Mouse (Mus musculus) left cerebral cortex, adult 11 months (tissue): ENCODE results near the gene Snrpa1.
A peak's percentile ranks its signal among the peaks of the same experiment; 100 is the strongest.
"Not testable (repeated sequence)": the region's sequence is repeated elsewhere in the genome, so short reads cannot be mapped to it uniquely, and the experiment has no call there.

ENCODE experiments used
- DNase-seq: peaks from one replicate; pipeline ENCODE4 v3.0.0; 2022; ENCODE audit warnings: low spot score

Snrpa1 gene

DNA sequence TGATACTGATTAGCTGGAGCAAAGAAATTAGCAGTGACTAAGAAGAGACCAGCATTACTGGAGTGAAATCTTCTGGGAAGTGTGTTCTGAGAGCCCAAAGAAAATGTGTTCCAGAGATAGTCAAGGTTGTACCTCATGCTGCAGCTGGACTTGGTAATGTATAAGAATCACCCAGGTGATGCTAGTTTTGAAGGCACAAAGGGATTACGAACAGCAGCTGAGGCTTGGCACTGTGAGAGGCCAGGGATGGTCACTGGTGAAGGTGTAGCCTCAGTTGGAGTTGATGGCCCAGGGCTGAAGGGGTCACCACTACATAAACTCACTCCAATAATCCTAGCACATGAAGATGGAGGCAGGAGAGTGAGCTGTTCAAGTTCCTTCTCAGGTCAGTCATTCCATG, at the start of gene Snrpa1:
Snrpa1 (plus strand) TSS at position 301 of the 400 bp plus-strand sequence.
- no peak for DNase-seq

DNA sequence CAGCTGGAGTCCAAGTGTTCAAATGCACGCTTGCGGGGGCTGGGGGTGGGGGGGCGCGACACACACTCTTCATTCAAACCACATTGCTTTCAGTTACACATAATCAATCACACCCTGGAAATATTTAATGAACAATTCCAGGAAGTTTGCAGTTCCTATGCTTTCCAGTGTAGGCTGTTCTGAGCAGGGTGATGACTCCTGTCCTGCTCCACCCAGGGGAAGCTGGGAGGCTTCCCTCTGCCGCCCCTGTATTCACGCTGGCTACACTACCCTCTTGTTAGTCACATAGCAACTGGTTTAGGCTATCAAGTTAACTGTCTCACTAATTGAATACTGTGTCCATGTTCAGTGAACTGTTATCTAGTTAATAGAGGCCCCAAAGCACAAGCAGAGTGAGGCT, 48.3 kb upstream of the Snrpa1 start:
- DNase-seq, result no peak

DNA sequence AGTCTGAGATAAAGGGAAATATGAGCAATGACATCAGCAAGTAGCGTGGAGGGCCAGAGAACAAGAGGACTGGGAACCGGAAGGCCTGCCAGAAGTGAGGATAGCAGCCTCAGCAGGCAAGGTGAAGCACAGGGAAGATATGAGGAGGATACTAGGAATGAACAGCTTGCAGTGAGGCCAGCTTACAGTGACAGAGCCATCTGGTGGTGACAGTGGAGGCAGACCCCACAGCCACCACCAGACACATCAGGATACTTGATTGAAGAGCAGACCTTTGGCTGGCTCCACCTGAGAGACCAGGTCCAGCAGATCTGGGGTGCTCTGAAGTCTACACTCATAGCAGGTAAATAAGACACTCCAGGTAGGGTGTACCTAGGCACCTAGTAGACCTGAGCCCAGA, 31.1 kb upstream of the Snrpa1 start:
- DNase-seq, result no peak

DNA sequence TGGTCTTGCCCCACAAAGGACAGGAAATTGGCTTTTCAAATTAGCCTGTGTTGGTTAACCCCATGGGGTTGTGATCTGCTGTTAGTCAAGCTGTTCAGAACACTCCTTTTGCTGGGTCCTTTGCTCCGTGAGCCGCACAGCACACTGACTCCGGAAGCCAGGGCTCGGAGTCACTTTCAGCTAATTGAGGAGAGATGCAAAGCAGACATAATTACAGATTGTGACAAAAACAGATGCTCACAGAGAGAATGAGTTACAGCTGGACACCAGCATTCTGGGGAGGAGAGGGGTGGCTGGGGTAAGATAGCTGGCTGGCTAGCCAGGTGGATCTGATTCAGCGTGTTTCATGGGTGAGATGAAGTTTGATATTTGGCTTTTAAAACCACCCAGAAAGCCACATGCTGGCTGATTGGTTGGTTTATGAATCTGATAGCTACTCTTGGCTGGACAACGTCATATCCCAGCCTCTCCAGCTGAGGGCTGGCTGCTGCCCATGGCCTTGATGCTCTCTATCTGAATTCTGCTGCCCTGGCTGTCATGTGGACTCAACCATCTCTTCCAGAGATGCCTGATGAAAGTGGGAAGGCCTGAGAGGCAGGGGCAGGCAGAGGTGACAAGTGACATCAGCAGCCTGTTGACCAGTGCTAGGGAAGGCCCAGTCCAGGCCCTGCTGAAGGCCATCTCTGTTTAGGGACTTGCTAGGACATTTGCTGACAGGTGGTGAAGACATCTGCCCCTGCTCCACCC, 29.9 kb upstream of the Snrpa1 start:
- no peak for DNase-seq

DNA sequence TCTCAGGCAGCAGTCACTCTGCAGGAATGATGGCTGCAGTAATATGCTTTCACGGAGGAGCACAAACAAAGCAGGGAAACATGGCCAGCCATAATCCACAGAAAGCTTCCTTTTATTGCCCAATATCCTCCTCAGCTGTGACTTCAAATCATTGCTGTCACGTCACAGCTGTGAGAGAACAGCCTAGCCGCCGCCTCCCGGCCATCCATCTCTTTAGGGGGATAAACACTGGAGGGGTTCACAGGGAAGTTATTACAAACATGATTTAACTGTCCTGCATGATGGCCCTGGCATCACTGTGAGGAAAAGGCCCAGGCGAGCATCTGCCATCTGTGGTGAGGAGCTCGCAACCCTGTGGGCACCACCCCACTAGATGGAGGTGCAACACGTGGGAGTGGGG, 22.0 kb upstream of the Snrpa1 start:
- DNase-seq, result no peak

DNA sequence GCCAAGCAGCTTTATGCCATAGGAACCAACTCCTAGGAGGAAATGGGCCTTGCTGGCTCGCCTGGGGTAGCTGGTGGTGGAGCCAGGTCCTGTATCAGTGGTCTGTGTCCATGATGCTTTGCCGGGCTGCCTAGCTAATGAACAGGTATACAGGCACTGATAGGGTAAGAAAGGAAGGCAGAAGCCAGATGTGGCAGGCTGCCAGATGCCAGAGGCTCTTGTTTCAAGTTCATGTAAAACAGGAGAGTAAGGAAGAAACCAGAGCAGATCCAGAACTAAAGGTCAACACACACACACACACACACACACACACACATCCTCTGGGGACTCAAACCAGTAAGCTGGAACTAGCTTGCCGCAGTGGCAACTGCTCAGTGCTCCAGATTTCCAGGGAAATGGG, 20.5 kb upstream of the Snrpa1 start:
- DNase-seq, result no peak

DNA sequence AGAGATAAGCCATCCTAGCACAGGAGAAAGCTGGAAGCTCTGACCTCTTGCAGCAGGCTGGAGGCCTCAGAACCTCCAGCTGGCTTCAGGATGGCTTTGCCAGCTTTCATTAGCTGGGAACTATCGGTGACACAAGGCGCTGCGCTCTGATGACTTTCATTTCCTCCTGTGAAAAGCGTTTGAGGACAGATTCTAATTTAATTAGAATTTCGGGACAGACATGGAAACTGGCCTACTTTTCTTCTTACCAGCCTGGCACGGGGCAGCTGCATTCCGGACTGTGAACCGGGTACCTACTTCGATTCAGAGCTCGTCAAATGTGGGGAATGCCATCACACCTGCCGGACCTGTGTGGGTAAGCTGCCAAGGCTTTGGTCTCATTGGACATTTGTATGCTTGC, 20.1 kb upstream of the Snrpa1 start:
- DNase-seq, result no peak

DNA sequence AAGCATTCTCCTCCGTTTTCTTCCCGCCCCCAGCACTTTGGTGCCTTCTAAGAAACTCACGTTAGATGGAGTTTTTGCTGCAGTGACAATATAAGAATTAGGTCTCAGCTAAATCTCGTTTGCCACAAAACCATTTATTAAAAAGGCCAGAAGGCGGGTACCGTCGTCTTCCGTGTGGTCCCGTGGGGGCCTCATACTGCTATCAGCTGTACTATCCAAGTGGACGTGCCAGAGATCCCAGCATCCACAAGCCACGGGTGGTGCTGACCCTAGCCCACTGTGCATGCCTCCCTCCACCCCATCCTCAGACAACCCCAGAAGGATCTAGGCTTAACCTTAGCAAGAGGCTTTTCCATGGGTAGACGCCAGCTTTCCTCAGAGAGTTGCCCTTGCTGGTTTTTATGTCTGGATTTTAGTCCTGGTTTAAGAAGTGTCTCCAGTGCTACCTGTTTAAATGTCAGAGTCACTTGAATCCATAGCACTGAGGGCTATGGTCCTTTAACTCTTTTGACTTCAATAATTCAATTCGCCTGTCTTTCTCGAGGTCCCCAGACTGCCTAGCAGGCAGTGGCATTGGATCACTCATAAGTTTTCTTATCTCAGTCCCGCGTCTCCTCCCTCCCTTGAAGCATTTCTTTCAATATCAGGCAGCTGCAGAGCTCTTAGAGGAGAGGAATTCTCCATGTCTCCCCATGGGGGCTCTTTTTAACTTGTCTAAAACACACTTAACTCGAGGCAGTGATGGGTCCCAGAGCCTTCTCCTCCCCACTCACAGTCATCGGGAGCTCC, 18.6 kb upstream of the Snrpa1 start:
- no peak for DNase-seq

DNA sequence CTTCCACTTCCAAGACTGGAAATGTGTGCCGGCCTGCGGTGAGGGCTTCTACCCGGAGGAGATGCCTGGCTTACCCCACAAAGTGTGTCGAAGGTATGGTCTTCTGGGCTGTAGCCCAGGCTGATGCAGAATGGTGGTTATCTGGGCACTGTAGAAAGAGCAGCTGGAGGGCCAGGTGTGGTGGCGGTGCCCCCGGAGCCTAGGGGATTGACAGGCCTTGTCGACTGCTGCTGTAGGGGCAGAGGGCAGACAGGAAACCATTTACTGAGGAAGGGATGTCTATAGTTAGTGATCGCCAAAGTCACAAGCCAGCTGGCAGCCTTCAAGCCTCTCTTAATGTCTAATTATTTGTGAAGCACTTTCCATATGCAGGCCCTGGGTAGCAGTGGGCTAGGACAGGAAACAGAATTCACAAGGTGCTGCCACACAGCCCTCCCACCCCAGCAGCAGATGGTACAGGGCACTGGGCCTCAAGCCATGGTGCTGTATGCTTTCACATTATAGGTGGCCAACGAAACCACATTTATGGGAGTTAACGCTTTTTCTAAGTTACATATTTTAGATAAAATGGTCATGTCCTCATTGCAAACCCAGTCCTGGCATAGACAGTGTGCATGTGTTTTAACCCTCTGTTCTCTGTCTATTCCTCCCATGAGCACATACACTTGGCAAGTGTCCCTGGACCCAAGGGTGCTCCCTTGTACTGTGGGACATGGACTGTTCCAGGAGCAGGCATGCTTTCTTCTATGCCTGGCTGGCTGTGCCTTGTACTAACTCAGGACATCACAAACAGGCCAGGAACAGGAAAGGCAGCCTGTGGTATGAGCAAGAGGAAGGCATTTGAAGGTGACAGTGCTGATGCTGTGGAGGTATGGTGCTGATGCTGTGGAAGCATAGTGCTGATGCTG, 15.0 kb upstream of the Snrpa1 start, which contains the start of gene Gm45213:
Gm45213 (plus strand) TSS at position 51 of the 908 bp plus-strand sequence.
- DNase-seq, result no peak

DNA sequence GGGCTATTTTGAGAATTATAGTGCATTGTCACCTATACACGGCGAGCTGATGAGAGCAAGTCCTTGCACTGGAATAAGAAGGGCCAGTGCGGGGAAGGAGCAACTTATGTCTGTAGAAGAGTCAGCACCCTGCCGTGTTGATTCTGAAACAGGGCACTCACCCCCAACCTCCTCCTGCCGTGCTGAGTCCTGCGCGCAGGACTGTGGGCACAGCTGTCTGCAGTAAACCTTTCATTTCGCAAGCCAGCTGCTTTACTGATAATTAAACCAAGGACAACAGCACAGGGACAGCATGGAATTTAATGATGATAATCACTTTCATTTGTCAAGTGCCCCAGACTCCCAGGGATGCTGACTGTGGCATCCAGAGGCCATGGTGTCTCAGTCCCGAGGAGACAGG, 14.2 kb upstream of the Snrpa1 start:
- no peak for DNase-seq

DNA sequence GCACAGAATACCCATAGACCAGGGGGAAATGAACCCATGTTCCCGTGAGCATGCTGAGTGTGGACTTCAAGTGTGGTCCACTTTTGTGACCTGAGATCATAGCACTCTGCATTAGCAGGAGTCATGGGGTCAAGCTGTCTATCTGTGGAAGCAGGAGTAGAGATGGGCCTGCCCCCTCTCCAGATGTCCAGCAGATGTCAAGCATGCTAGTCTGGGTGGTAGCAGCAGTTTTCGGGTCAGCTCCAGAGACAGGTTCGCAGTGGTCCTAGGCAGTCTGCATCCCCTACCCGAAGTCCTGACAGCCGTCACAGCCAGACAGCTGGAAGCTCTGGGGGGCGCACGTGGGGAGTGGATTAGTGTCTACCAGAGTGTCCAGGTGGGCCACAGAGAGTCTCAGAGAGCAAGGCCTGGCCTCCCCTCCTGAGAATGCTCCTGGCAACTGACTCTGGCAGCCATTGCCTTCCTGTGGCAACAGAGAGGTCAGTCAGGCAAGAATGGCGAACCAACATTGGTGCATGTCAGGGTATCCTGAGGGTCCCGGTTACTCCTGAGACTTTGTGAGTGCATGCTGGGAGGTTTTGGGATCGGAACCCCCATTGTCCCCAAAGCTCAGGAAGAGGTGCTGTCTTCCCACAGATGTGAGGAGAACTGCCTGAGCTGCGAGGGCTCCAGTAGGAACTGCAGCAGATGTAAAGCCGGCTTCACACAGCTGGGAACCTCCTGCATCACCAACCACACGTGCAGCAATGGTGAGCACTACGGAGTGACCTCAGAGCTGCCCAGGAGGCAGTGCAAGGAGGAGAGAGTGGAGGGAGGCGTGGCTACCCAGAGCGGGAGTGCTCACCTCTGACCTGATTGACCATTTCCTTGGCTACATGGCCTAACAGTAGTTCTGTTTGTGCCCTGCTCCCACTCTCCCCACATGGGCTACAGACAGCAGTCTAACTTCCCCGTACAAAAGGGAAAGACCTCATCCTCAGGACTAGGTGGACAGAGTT, 11.6 kb upstream of the Snrpa1 start:
- no peak for DNase-seq

DNA sequence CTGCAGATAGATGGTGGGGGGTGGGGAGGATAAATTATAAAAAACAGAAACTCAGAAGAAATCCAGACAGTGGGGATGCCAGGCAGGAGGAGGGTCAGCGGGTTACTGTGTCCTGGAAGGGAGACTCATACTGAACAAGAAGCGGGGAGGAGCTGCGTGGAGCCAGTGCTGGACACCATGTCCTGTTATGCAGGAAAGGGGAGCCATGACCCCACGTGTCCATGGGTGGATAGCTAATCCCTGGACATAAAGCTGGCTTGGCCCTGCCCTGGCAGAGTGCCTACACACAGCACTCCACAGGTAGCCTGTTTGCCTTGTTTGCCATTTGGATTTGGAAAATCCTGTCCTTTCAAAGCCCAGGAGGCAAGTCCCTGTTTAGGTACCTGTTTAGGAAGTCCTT, 10.8 kb upstream of the Snrpa1 start:
- no peak for DNase-seq

DNA sequence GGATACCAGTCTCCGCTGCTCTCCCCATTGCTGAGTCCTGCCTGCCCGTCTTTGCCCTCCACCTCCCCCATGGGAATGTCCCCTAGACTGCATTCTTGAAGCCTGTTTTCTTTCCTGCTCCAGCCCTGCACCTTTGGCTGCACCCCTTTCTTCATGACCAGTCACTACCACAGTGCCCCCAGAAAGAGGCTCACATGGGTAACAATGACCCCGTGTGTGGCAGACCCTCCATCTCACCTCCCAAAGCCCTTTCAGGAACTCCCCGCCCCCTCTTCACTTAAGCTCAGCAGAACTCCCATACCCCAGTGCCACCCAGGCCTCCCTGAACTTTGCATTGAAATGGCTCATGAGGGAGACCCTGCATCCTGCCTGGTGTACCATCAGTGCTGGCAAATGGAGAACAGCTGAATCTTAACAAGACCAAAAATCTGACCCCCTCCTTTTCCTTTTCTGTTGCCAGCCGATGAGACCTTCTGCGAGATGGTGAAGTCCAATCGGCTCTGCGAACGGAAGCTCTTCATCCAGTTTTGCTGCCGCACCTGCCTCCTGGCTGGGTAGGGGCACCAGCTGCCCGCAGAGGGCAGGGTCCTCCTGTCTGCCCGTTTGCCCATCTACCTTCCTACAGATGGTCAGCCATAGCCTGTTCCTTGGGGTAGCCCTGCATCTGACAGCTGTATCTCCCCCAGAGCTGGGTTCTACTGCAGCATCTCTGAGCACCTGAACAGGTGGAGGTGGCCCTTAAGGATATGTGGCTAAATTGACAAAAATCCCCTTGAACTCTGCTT, 10.2 kb upstream of the Snrpa1 start:
- no peak for DNase-seq

DNA sequence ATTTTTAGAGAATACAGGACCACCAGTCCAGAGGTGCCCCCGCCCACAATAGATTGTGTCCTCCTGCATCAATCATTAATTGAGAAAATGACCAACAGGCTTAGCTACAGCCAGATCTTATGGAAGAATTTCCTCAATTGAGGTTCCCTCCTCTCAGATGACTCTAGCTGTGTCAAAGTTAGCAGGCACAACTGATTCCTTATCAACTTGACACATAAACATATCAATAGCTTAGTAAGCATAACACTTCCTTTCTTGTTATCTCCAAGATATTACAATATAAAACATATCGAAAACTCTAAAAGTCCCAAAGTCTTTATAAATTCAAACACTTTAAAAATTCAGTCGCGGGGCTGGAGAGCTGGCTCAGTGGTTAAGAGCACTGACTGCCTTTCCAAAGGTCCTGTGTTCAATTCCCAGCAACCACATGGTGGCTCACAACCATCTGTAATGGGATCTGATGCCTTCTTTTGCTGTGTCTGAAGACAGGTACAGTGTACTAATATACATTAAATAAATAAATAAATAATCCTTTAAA, 4.8 kb upstream of the Snrpa1 start:
- DNase-seq, result no peak

DNA sequence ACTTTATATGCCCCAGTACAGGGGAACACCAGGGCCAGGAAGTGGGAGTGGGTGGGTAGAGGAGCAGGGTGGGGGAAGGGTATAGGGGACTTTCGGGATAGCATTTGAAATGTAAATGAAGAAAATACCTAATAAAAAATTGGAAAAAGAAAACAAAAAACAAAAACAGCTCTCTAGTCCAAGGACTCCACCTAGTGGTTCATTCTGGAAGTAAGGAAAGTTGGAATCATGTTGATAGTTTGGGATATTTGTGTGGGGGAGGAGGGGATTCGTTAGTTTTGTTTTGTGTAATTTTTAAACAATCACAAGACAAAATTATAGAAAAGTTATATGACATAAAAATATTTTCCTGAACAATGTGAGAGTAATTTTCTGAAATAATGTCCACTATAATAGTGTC, 3.4 kb upstream of the Snrpa1 start:
- not testable (repeated sequence) for DNase-seq

DNA sequence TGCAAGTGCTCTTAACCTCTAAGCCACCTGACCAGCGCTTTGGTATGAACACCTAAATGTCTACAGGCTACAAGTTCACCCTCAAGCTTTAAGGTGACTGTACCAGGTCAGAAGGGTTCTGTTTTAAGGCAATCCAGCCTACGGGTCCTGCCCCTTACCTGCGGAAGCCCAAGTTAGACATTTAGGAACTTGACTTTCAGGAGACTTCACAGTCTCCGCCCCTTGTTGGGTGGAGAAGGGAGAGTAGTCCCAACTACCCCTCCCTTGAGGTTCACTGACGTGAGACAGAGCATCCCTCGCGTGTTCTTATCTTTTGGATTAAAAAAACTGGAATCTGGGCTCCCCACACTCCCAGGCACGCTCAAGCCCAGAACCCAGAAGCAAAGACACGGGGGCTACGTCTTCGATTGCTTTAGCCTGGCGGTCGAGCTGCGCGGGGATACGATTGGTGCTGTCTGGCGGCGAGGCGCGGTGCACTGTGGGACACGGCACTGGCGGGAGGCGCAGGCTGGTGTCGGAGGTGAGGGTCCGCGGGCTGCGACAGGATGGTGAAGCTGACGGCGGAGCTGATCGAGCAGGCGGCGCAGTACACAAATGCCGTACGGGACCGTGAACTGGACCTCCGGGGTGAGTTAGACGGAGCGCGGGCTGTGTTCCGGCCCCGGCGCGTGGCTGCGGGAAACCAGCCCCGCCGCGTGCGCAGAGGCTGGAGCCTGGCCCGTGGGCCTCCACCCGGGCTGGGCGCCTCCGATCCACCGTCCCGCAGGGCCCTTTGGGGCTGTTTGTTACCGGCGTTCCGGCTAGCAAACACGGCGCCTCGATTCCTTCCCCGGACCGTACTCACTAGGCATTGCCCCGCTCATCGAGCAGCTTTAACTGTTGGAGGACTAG, 1.5 kb downstream of the Snrpa1 start:
- peak; percentile 70 for DNase-seq

DNA sequence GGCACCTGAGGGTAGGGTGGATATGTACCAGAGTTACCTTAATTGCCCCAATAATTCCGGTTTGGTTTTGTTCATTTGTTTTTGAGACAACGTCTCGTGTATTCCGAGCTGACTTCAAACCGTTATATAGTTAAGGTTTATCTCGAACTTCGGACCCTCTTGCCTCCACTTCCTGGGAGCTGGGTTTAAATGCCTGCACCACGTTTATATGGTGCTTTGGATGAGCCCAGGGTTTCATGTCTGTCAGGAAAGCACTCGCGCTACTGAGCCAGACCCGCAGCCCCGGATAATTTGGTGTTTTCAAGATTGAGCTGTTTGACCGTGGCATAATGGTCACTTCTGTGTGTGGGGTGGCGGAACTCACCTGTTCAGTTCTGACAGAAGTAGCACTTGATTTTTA, 2.3 kb downstream of the Snrpa1 start:
- DNase-seq, result no peak

DNA sequence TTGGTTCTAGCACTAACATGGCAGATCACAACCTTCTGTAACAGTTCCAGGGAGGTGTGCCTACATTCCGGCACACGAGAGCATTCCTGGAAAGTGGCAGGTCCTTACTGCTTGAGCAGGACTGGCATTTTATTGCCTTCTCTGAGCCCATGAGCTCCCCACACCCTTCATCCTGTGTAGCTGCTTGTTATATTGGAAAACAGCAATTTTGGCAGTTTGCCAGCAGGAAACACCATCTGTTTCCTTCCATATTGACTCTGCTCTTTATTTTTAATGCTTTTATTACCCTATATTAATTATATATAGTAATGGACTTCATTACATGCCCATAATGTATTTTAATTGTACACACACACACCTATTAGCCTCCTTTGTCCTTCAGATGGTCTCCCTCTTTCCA, 17.6 kb downstream of the Snrpa1 start:
- no peak for DNase-seq
